Mouse (Mus musculus): ENCODE results near the gene Sfxn3.
A peak's percentile ranks its signal among the peaks of the same experiment; 100 is the strongest.

DNA sequence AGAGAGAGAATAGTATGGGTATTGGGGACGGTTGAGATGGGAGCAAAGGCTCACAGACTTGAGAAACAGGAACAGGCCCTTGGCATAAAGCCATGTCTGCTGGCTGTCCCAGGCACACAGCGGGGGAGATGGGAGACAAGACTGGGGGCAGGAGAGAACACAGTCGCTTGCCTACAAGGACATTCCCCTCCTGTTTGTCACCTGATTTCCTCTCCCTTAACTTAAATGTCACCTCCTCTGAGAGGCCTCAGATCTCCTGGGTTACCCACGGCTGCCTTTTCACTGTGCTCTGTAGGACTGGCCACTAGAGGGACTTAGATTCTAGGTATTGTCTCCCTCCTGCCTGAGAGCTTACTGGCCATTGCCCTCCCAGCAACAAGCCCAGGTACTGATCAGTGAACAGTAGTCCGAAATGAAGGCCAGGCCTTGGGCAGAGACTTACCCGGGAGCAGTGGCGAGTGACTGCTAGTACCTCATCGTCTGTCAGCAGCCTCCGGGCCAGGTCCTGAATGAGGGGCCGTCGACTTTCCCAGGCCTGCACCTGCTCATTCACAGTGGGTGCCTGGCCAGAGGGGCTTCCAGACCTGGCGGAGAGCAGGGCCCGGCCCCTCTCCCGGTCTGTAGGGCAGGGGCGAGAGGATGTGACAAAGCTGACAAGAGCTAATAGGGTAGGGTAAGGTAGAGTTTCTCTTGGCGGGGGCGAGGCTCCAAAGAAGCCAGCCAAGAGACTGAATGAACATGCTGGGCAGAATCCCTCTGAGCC, 14.6 kb upstream of the Sfxn3 start:
- peak; percentile 23; the same call in 1 of the 2 replicates for TF ChIP-seq CTCF (IDR thresholded peaks at IDR 0.05; ENCODE audit: extremely low read depth, insufficient read length, insufficient replicate concordance, low read depth, low read length)
- TF ChIP-seq POLR2A (IDR thresholded peaks at IDR 0.05; ENCODE audit: low read depth, low read length) = no peak
